Mouse (Mus musculus) midbrain, embryonic 10.5 days (tissue): ENCODE results near the gene Cc2d2b. TPM values are rescaled to one million over a fixed set of nuclear protein-coding genes. Genes with fewer than 3 reads are reported as not detected.

Source experiments
- DNase-seq: peaks from one replicate; pipeline ENCODE4 v3.0.0-alpha.2; 2017; ENCODE audit warnings: low spot score
- H3K27ac ChIP-seq: fragments of 300-500 bp; sonication (generic); replicated peaks from 2 replicates; pipeline ENCODE4 v1.5.1; 2016; ENCODE audit warnings: mild to moderate bottlenecking
- H3K27me3 ChIP-seq: fragments of 300-500 bp; sonication (generic); 2 replicates; pipeline ENCODE4 v1.6.1; 2016; ENCODE audit warnings: low read depth, mild to moderate bottlenecking; ENCODE audit not compliant: poor library complexity, severe bottlenecking
- H3K36me3 ChIP-seq: fragments of 300-500 bp; sonication (generic); 2 replicates; pipeline ENCODE4 v1.6.1; 2016; ENCODE audit warnings: mild to moderate bottlenecking, moderate library complexity
- H3K4me1 ChIP-seq: fragments of 300-500 bp; sonication (generic); 2 replicates; pipeline ENCODE4 v1.6.1; 2016
- H3K4me3 ChIP-seq: fragments of 300-500 bp; sonication (generic); 2 replicates; pipeline ENCODE4 v1.5.1; 2016; ENCODE audit warnings: mild to moderate bottlenecking, moderate library complexity
- H3K9me3 ChIP-seq: fragments of 300-500 bp; sonication (generic); replicated peaks from 2 replicates; pipeline ENCODE4 v1.6.1; 2016; ENCODE audit warnings: mild to moderate bottlenecking
- WGBS: fragments of 180-500 bp; shearing (Covaris S2); methylation state at CpG from one replicate; pipeline ENCODE4 v1.1.7; 2016; 5-methylcytosine and 5-hydroxymethylcytosine counted together
- polyA plus RNA-seq: library from polyadenylated mRNA; unstranded; fragments of >200 nt; fragmentation: Nextera tagmentation; extraction: Ambion mirVana; gene quantifications from 2 replicates; pipeline ENCODE4 v1.2.1, GENCODE M21; 2016

Gene Cc2d2b
- polyA plus RNA-seq, 1 experiment from 2014 or later = 0.06 TPM

DNA sequence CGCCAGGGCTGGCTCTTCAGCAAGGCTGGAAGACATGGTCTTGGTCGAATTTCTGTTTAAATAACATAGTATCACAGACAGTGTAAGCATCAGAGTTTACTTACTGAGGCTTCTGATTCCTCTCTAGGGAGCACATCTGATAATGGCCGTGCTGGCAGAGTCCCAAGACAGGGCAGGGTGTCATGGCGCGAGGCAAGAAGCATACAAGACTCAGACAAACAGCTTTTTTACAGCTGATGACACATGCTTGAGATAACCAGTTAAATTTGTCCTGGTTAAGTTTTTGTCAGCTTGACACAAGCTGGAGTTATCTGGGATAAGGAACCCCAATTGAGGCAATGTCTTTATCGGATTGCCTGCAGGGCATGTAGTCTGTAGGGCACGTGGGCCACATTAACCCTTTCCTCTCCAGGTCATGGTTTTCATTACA is 20.8 kb downstream of the Cc2d2b start:
- Histone ChIP-seq H3K27ac (no peak overlapping the region), H3K4me1 (0 out of 2 replicates have a peak, but pooled peaks cover 4% of the 10 kb centered on the region), H3K27me3 (no peaks in the 10 kb centered on the region), H3K36me3 (no peaks in the 10 kb centered on the region), H3K9me3 (no peaks in the 10 kb centered on the region), H3K4me3 (no peak overlapping the region)
- WGBS = 65% methylated on average over 7 of the region's 7 CpGs
- DNase-seq = no peak

DNA sequence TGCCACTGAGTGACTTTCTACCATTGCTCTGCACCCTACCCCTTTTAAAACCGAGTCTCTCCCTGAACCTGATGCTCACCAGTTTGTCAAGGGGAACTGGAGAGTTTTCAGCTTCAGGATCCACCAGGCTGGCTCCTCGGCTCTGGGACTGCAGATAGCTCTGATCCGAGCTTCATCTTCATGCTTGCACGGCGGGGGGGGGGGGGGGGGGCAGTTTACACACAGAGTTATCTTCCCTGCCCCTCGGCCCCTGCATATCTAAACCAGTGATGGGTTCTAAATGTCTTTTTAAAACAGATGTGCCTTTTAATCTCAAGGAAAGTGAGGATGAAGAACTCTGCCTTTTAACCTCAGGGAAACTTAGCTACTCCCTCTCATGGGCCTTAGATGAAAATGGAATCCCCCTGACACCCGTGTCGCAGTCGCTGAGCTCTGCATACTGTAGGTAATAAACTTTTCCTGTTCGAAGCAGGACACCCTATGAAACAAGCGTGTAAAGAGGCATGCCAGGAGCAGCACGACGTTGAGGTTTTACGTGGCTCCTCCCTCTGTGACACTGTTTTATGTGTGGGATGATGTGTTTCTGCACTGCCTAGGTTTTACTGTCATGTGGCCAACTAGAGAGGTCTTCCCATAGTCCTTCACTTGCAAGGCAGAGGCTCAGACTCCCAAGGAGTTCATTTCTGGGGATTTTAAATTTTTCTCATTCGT is 39.6 kb downstream of the Cc2d2b start:
- H3K9me3 ChIP-seq = no peaks in the 10 kb centered on the region
- H3K4me1 ChIP-seq = no peaks in the 10 kb centered on the region
- H3K36me3 ChIP-seq = no peaks in the 10 kb centered on the region
- no peak for DNase-seq
- H3K27me3 ChIP-seq = no peaks in the 10 kb centered on the region
- H3K4me3 ChIP-seq = no peak overlapping the region
- no peak overlapping the region for H3K27ac ChIP-seq
- 75% methylated on average over 15 of the region's 15 CpGs for WGBS

DNA sequence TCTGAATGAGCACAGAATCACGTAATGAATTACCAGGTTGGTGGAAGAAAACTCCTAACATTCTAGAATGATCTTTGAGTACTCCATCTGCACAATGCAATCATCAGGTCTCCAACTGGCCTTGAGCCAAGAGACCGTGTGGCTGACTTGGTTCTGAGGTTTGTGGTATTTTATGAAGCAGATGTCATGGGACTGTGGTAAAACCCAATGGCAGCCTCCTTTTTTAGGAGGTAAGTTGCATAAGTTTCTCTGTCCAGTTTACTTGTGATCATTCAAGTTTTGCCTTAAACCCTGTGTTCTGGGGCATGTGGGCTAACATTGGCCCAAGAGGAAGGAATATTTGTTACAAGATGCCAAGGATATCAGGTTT is 40.1 kb downstream of the Cc2d2b start:
- DNase-seq = no peak
- no peak overlapping the region for H3K4me3 ChIP-seq

GRCm38 (mm10) chr19:40805176-40805737 is 56.7 kb downstream of the Cc2d2b start:
- H3K36me3 ChIP-seq = no peaks in the 10 kb centered on the region
- no peaks in the 10 kb centered on the region for H3K27me3 ChIP-seq
- DNase-seq = no peak
- no peak overlapping the region for H3K4me3 ChIP-seq
- no peaks in the 10 kb centered on the region for H3K9me3 ChIP-seq
- 33% methylated on average over 7 of the region's 7 CpGs for WGBS
- H3K27ac ChIP-seq = no peak overlapping the region; the same call in 1 of the 2 replicates
- peaks cover 10% of the 10 kb centered on the region for H3K4me1 ChIP-seq

More for the DNA sequence above, 40.1 kb downstream of the Cc2d2b start:
- H3K9me3 ChIP-seq = no peaks in the 10 kb centered on the region
- H3K27me3 ChIP-seq = no peaks in the 10 kb centered on the region
- 86% methylated on average over 2 of the region's 2 CpGs for WGBS
- no peaks in the 10 kb centered on the region for H3K36me3 ChIP-seq
- no peak overlapping the region for H3K27ac ChIP-seq
- H3K4me1 ChIP-seq = no peaks in the 10 kb centered on the region

DNA sequence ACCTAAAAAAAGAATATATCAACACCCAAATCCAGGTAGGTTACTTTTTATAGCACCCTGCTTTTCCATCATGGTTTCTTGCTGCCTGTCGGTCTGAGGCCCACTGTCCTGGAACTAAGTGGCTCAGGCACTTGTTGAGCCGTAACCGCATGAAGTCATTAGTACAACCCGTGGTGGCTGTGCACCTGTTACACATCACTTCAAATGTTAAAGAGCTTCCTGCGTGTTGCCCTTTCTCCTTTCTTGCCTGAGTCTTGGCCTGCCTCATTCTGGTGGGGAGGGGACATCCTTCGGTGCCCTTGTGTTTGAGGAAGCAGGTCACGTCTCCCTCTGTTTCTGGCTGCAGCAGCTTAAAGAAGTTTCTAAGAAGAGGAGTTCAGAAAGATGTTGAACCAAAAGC is 61.3 kb downstream of the Cc2d2b start:
- Histone ChIP-seq H3K4me3 (no peak overlapping the region), H3K4me1 (peaks cover 6% of the 10 kb centered on the region), H3K27ac (no peak overlapping the region), H3K36me3 (no peaks in the 10 kb centered on the region), H3K27me3 (no peaks in the 10 kb centered on the region), H3K9me3 (no peaks in the 10 kb centered on the region)
- no peak for DNase-seq
- 76% methylated on average over 7 of the region's 7 CpGs for WGBS

DNA sequence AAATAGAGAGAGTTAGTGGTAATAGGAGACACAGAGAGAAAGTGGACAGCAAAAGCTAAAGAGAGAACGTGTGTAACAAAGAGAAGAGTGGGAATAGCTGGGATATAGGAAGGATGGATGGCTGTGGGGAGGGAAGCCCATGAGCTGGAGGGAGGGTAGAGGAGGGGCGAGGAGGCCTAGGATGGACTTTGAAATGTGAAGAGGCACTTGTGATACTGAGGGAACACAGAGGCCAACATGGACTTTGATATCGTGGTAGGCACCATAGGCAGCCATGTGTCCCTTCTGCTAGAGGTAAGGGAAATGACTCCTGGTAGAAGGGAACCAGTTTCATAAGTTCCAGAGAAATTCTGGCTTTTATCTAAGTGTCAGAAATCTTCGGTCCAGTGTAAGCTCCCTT is 63.3 kb downstream of the Cc2d2b start:
- H3K27ac ChIP-seq = no peak overlapping the region
- no peak overlapping the region for H3K4me3 ChIP-seq
- no peaks in the 10 kb centered on the region for H3K9me3 ChIP-seq
- 88% methylated on average over 4 of the region's 4 CpGs for WGBS
- no peaks in the 10 kb centered on the region for H3K4me1 ChIP-seq
- H3K36me3 ChIP-seq = no peaks in the 10 kb centered on the region
- no peaks in the 10 kb centered on the region for H3K27me3 ChIP-seq
- DNase-seq = no peak

- no peaks in the 10 kb centered on the region for H3K36me3 ChIP-seq
- no peak overlapping the region for H3K4me3 ChIP-seq
- DNase-seq = no peak
- no peaks in the 10 kb centered on the region for H3K27me3 ChIP-seq
- H3K27ac ChIP-seq = no peak overlapping the region
- H3K4me1 ChIP-seq = no peaks in the 10 kb centered on the region
- WGBS = 91% methylated on average over 3 of the region's 3 CpGs
- H3K9me3 ChIP-seq = no peaks in the 10 kb centered on the region
Observed at GRCm38 (mm10) chr19:40812778-40813177, 64.2 kb downstream of the Cc2d2b start.

DNA sequence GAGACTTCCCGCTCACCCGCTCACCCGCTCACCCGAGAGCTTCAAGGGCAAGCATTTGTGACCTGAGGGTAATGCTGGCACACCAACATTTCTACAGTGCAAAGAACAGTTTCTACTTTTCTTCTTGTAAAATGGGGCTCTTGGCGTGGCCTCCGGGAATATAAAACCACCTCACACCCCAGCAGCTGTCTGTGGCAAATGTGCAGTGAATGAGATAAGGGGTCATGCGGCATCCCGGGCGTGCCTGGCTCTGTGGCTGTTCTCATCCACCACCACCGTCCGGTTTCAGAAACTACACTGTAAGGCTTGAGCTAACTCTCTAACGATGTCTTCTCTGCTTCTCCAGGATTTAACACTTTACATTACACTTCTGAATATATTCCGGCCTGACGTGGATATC is 64.8 kb downstream of the Cc2d2b start:
- Histone ChIP-seq H3K4me1 (no peaks in the 10 kb centered on the region), H3K4me3 (no peak overlapping the region), H3K27ac (no peak overlapping the region), H3K27me3 (no peaks in the 10 kb centered on the region), H3K9me3 (no peaks in the 10 kb centered on the region), H3K36me3 (no peaks in the 10 kb centered on the region)
- 83% methylated on average over 14 of the region's 14 CpGs for WGBS
- no peak for DNase-seq

DNA sequence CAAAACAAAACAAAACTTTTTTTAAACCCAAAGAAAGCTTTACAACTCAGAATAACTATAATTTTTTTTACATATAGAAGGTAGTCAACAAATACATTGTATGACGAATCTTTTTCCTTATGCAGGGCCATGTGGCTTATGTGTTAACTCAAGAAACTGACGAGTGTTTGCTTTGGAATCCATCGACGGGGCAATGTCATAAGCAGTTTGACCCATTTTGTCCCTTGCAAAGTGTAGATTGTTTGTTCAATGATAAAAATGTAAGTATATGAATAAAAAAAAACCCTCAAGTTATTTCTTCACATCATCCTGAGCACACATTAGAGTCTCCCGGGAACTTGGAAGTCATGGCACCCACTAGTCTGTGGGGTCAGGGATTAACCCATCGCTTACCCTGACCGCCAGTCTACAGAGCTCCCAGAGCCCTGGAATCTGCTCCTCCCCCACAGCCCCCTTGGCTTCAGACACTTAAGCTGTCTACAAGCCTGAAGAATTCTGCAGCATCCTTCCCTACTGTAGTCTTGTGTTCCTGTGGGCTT is 67.2 kb downstream of the Cc2d2b start:
- no peaks in the 10 kb centered on the region for H3K9me3 ChIP-seq
- WGBS = 87% methylated on average over 7 of the region's 7 CpGs
- H3K4me1 ChIP-seq = no peaks in the 10 kb centered on the region
- no peak for DNase-seq
- H3K4me3 ChIP-seq = no peak overlapping the region
- H3K36me3 ChIP-seq = no peaks in the 10 kb centered on the region
- no peaks in the 10 kb centered on the region for H3K27me3 ChIP-seq
- H3K27ac ChIP-seq = no peak overlapping the region

GRCm38 (mm10) chr19:40817901-40818532 is 69.5 kb downstream of the Cc2d2b start:
- H3K4me1 ChIP-seq = no peaks in the 10 kb centered on the region
- no peaks in the 10 kb centered on the region for H3K36me3 ChIP-seq
- no peaks in the 10 kb centered on the region for H3K9me3 ChIP-seq
- no peak overlapping the region for H3K27ac ChIP-seq
- no peak for DNase-seq
- WGBS = 87% methylated on average over 6 of the region's 6 CpGs
- H3K4me3 ChIP-seq = no peak overlapping the region
- no peaks in the 10 kb centered on the region for H3K27me3 ChIP-seq

GRCm38 (mm10) chr19:40818764-40819163 is 70.2 kb downstream of the Cc2d2b start:
- Histone ChIP-seq H3K4me1 (no peaks in the 10 kb centered on the region), H3K9me3 (no peaks in the 10 kb centered on the region), H3K27me3 (no peaks in the 10 kb centered on the region), H3K4me3 (no peak overlapping the region), H3K27ac (no peak overlapping the region), H3K36me3 (no peaks in the 10 kb centered on the region)
- 77% methylated on average over 7 of the region's 7 CpGs for WGBS
- no peak for DNase-seq

DNA sequence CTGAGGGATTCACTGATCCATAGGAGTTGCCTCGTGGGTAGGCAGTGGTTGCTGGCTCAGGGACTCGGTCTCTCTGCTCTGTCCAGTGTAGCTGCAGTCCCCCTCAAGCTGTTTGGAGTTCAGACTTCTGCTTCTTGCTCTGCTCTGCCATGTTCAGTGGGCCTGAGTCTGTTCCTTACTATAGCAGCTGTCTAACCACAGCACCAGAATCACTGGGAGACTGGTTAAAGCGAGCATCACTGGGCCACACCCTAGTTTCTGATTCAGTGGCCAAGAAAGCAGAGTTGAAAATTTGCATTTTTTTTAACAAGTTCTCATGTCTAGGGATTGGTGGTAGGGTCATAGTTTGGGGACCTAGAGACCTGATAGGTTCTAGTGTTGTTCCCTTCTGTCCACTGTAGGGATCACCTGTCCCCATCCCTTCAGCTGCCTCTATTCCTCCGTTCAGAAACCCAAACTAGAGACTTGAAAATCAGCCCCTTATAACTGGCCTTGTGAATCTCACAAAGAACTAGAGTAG is 72.8 kb downstream of the Cc2d2b start:
- H3K4me3 ChIP-seq = no peak overlapping the region
- H3K36me3 ChIP-seq = no peaks in the 10 kb centered on the region
- H3K27ac ChIP-seq = no peak overlapping the region
- WGBS = 82% methylated on average over 4 of the region's 4 CpGs
- H3K27me3 ChIP-seq = no peaks in the 10 kb centered on the region
- no peaks in the 10 kb centered on the region for H3K9me3 ChIP-seq
- no peaks in the 10 kb centered on the region for H3K4me1 ChIP-seq
- DNase-seq = no peak

DNA sequence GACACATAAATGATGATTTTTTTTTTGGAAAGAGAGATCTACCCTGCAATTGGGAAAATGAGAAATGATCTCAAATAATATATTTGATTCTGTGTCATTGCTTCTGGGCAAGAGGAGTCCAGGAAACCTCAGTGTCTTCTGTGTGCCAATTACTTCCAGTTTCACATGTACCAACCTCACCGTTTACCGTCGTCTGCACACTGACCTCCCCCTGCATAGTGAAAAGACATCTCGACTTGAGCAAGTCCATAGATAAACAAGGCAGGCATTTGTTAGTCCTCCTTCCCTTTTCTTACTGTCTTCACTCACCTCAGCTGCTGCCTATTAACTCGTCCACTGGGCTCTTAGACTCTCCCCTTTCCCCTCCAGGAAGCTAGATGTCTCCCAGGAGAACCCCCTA is 77.1 kb downstream of the Cc2d2b start:
- peaks cover 7% of the 10 kb centered on the region for H3K4me1 ChIP-seq
- no peak overlapping the region for H3K27ac ChIP-seq
- no peaks in the 10 kb centered on the region for H3K36me3 ChIP-seq
- 75% methylated on average over 5 of the region's 5 CpGs for WGBS
- H3K9me3 ChIP-seq = no peaks in the 10 kb centered on the region
- DNase-seq = no peak
- H3K27me3 ChIP-seq = no peaks in the 10 kb centered on the region
- H3K4me3 ChIP-seq = no peak overlapping the region
